ENCODE assay signal across 24 mouse cellular contexts in genomic region chr6:144741080-144741655, GRCm38 (mm10). TPM values are rescaled to one million over a fixed set of nuclear protein-coding genes. Genes with fewer than 3 reads are reported as not detected.
DNase-seq lines count a peak whose midpoint lies in the region; ATAC-seq and TF ChIP-seq lines count a peak whose summit lies in the region.
"Had no signal": no experiment of that assay in that cellular context is flagged by ENCODE, and none has a peak within 500 bp of the region (broad histone marks: within the 10 kb centered on the region; RNA-seq: fewer than 3 reads in every experiment).

No protein-coding gene starts in this region.

- H3K27me3 ChIP-seq in lung, embryonic 14.5 days (ENCODE audit: insufficient read depth, low read length), result no peaks in the 10 kb centered on the region
- no peaks in the 10 kb centered on the region for H3K27me3 ChIP-seq in lung, embryonic 16.5 days (ENCODE audit: control insufficient read depth, insufficient read depth, low read depth, low read length)
- H3K27me3 ChIP-seq: hindbrain, embryonic 12.5 days; kidney, embryonic 15.5 days; midbrain, embryonic 13.5 days had no signal

- H3K4me2 ChIP-seq in lung, embryonic 14.5 days, result no peak overlapping the region
- H3K4me2 ChIP-seq in lung, embryonic 16.5 days (ENCODE audit: low read depth, low read length), result no peak overlapping the region
- H3K4me2 ChIP-seq: hindbrain, embryonic 12.5 days; kidney, embryonic 15.5 days; midbrain, embryonic 13.5 days had no signal

- H3K4me3 ChIP-seq in gastrocnemius, adult 2 months, result no peak overlapping the region
- no peak overlapping the region for H3K4me3 ChIP-seq in lung, embryonic 14.5 days (ENCODE audit: low read depth, low read length)
- no peak overlapping the region for H3K4me3 ChIP-seq in lung, embryonic 16.5 days (ENCODE audit: low read length)
- H3K4me3 ChIP-seq: forebrain, embryonic 10.5 days; heart, embryonic 10.5 days; hindbrain, embryonic 12.5 days; kidney, embryonic 15.5 days; left cerebral cortex, adult 2 months; megakaryocyte, embryonic 14.5 days; midbrain, embryonic 13.5 days had no signal

- TF ChIP-seq CTCF in gastrocnemius, adult 2 months (IDR thresholded peaks at IDR 0.05), result no peak
- no peak for TF ChIP-seq CTCF in lung, embryonic 14.5 days (IDR thresholded peaks at IDR 0.05; ENCODE audit: low read depth)

- H3K4me1 ChIP-seq in lung, embryonic 14.5 days (ENCODE audit: insufficient read depth), result peaks cover 5% of the 10 kb centered on the region; the same call in 1 of the 2 replicates
- no peaks in the 10 kb centered on the region; the same call in 1 of the 2 replicates for H3K4me1 ChIP-seq in lung, embryonic 16.5 days (replicated peaks; ENCODE audit: control insufficient read depth, insufficient read depth, low read length)
- H3K4me1 ChIP-seq: kidney, embryonic 15.5 days had no signal

- no peaks in the 10 kb centered on the region for H3K36me3 ChIP-seq in lung, embryonic 14.5 days (ENCODE audit: insufficient read depth)
- no peaks in the 10 kb centered on the region for H3K36me3 ChIP-seq in lung, embryonic 16.5 days (ENCODE audit: control insufficient read depth, insufficient read depth, low read length)
- H3K36me3 ChIP-seq: forebrain, embryonic 10.5 days; heart, embryonic 10.5 days; hindbrain, embryonic 12.5 days; kidney, embryonic 15.5 days; midbrain, embryonic 13.5 days had no signal

- no peaks in the 10 kb centered on the region for H3K9me3 ChIP-seq in lung, embryonic 14.5 days (ENCODE audit: low read depth, low read length)
- peaks cover 3% of the 10 kb centered on the region; the same call in 1 of the 2 replicates for H3K9me3 ChIP-seq in lung, embryonic 16.5 days (ENCODE audit: control insufficient read depth, low read length)
- H3K9me3 ChIP-seq: forebrain, embryonic 10.5 days; heart, embryonic 10.5 days; hindbrain, embryonic 12.5 days; kidney, embryonic 15.5 days; midbrain, embryonic 13.5 days had no signal

- peak overlapping the region; percentile 16; the same call in 1 of the 2 replicates for H3K27ac ChIP-seq in gastrocnemius, adult 2 months
- H3K27ac ChIP-seq in lung, embryonic 14.5 days (ENCODE audit: low read depth), result no peak overlapping the region
- H3K27ac ChIP-seq in lung, embryonic 16.5 days (ENCODE audit: low read length), result no peak overlapping the region
- H3K27ac ChIP-seq: forebrain, embryonic 10.5 days; heart, embryonic 10.5 days; hindbrain, embryonic 12.5 days; kidney, embryonic 15.5 days; left cerebral cortex, adult 2 months; liver, embryonic 14.5 days; midbrain, embryonic 13.5 days had no signal

- ATAC-seq in lung, embryonic 14.5 days (ENCODE audit: insufficient read depth), result peak; percentile 24; the same call in 1 of the 2 replicates
- peak; percentile 73 for ATAC-seq in lung, embryonic 16.5 days (ENCODE audit: low read depth)
- ATAC-seq in neutrophil, adult 5-6 weeks (ENCODE audit: extremely low read depth, insufficient number of reproducible peaks, low FRiP score, poor library complexity, severe bottlenecking), result 0 out of 2 replicates have a peak, but pooled peaks have one; percentile 3
- ATAC-seq: CD4-positive, CD25-positive, alpha-beta regulatory T cell, adult 4 months; forebrain, embryonic 16.5 days; intestine, postnatal 0 days; midbrain, embryonic 13.5 days had no signal

- 37% methylated on average over 3 of the region's 3 CpGs for WGBS in lung, embryonic 14.5 days
- 27% methylated on average over 3 of the region's 3 CpGs for WGBS in lung, embryonic 16.5 days

- H3K9ac ChIP-seq in lung, embryonic 14.5 days, result no peak overlapping the region
- H3K9ac ChIP-seq in lung, embryonic 16.5 days (ENCODE audit: low read length), result no peak overlapping the region
- H3K9ac ChIP-seq: hindbrain, embryonic 12.5 days; kidney, embryonic 15.5 days; liver, embryonic 14.5 days; midbrain, embryonic 13.5 days had no signal

- DNase-seq in gastrocnemius, adult 2 months, result no peak
- no peak for DNase-seq in gastrocnemius, postnatal 10 days
- peak; percentile 39 for DNase-seq in lung, embryonic 14.5 days
- DNase-seq in lung, postnatal 14 days, result no peak
- no peak for DNase-seq in left cerebral cortex, adult 9 months (ENCODE audit: low spot score in 2 of 2)
- DNase-seq in urinary bladder, postnatal 10 days (ENCODE audit: low spot score), result no peak
- DNase-seq: adrenal gland, postnatal 25 days; cerebellum, adult 9-11 months; left cerebral cortex, postnatal 4 days; right cerebral cortex, postnatal 25 days; spleen, adult 18-20 months had no signal

- intact Hi-C loops in gastrocnemius, adult 2 months (cut with DNase I), result no loop called here

RNA-seq across cellular contexts. Expression of gene Sox5, which starts 40.6 kb away (rescaled TPM):
- total RNA-seq in gastrocnemius, adult 2 months (2021), result under 1 TPM; 0.89 to 0.99 TPM
- total RNA-seq in gastrocnemius, postnatal 10 days (2021), result 1 to 10 TPM; 1.9 to 2.5 TPM
- polyA plus RNA-seq in lung, embryonic 14.5 days (2014; fragmentation: Nextera tagmentation; extraction: Ambion mirVana), result 21.3 and 22.3 TPM in 2 replicates
- polyA plus RNA-seq in lung, embryonic 16.5 days (2015; fragmentation: Nextera tagmentation; extraction: Ambion mirVana), result 22.9 and 23.6 TPM in 2 replicates
- 0.70 and 0.98 TPM in 2 replicates for total RNA-seq in neutrophil, adult 5-6 weeks (2017)

Comparison
In these comparisons a context has a peak if more than half of its experiments do, and no peak if none do; other contexts are left out.
1. ATAC-seq: peak in every context shown above with its lines; median percentile 73 in lung, embryonic 16.5 days; 24 in lung, embryonic 14.5 days; 3 in neutrophil, adult 5-6 weeks.